ENCODE assay signal across 25 mouse cellular contexts in the genomic region with DNA sequence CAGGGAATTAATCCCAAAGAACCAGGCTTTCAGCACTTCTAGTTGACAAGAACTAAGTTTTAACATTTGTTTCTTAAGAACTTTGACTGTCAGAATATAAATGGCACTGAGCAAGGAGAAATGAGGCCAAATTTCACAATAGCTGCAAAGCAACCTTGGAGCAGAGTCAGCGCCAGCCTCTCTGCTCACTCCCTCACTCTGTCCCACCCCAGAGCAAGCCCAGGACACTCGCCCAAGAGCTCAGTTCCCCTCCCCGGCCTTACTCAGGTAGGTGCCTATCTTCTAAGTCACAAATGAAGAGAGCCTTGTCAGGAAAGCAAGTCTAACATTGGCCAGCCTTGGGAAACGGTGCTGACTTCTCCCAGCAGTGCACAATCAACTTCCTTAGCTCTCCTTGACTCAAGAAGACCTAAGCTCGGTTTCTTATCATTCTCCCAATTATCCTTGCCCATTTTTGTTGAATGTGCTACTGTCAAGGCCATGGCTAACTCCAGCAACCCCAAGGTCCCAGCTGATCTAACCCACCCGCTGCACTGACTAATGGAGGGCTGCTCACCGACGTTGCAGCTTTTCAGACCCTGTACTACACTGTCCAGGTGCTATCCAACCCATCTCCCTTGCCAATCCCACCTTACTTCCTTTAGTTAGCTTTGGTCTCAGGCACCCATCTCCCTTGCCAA.
A peak's percentile ranks its signal among the peaks of the same experiment; 100 is the strongest.
DNase-seq lines count a peak whose midpoint lies in the region; ATAC-seq and TF ChIP-seq lines count a peak whose summit lies in the region.
"Had no signal": no experiment of that assay in that cellular context is flagged by ENCODE, and none has a peak within 500 bp of the region (broad histone marks: within the 10 kb centered on the region; RNA-seq: fewer than 3 reads in every experiment).

No protein-coding gene starts in this region.

- intact Hi-C loops in left cerebral cortex, postnatal 36 days (cut with DNase I): no loop called here

- DNase-seq in liver, adult 2 months (ENCODE audit: extremely low read depth, low read depth, low spot score): peak; percentile 74
- DNase-seq in liver, embryonic 11.5 days (ENCODE audit: low spot score): no peak
- DNase-seq in ovary, postnatal 36 days (ENCODE audit: low spot score): peak; percentile 25
- DNase-seq in ovary, postnatal 14 days (ENCODE audit: low spot score): no peak
- DNase-seq in left cerebral cortex, postnatal 36 days (ENCODE audit: low spot score in 2 of 2): no peak
- DNase-seq: B cell, adult 2 months; cerebellum, adult 9-10 months; gastrocnemius, postnatal 36 days; heart, postnatal 14 days; kidney, adult 9 months; kidney, postnatal 25 days; layer of hippocampus, adult 9-11 months; midbrain, embryonic 14.5 days; right cerebral cortex, postnatal 4 days; thymus, adult 2 months had no signal

- no peak overlapping the region for H3K9ac ChIP-seq in liver, adult 2 months (ENCODE audit: low read depth, low read length)
- H3K9ac ChIP-seq in liver, embryonic 11.5 days (ENCODE audit: low read depth, low read length): no peak overlapping the region
- no peak overlapping the region for H3K9ac ChIP-seq in forebrain, embryonic 13.5 days
- H3K9ac ChIP-seq: heart, embryonic 12.5 days; hindbrain, embryonic 13.5 days; limb, embryonic 13.5 days; liver, embryonic 15.5 days; neural tube, embryonic 15.5 days had no signal

- TF ChIP-seq CTCF in liver, adult 2 months (IDR thresholded peaks at IDR 0.05; ENCODE audit: low read depth, low read length): no peak
- TF ChIP-seq CTCF in bone marrow macrophage, adult 2 months (IDR thresholded peaks at IDR 0.05; ENCODE audit: low read depth, low read length): no peak

- WGBS in liver, adult 2 months: 55% methylated on average over 8 of the region's 8 CpGs
- WGBS in liver, embryonic 11.5 days: 70% methylated on average over 8 of the region's 8 CpGs
- 87% methylated on average over 8 of the region's 8 CpGs for WGBS in forebrain, embryonic 13.5 days

- H3K27me3 ChIP-seq in liver, adult 2 months (ENCODE audit: control insufficient read depth, insufficient read depth, low read length): no peaks in the 10 kb centered on the region
- no peaks in the 10 kb centered on the region for H3K27me3 ChIP-seq in liver, embryonic 11.5 days (replicated peaks; ENCODE audit: control insufficient read depth, insufficient read depth, low read length)
- H3K27me3 ChIP-seq in forebrain, embryonic 13.5 days: no peaks in the 10 kb centered on the region
- H3K27me3 ChIP-seq: heart, embryonic 12.5 days; hindbrain, embryonic 13.5 days; limb, embryonic 13.5 days; liver, embryonic 15.5 days; neural tube, embryonic 15.5 days had no signal

- ATAC-seq in liver, embryonic 11.5 days (replicated peaks; ENCODE audit: low FRiP score): no peak
- ATAC-seq in forebrain, embryonic 13.5 days: no peak
- ATAC-seq: forebrain, embryonic 14.5 days; inflammation-experienced regulatory T-cells, adult 6 months; lung, postnatal 0 days had no signal

- H3K4me3 ChIP-seq in liver, adult 2 months (ENCODE audit: insufficient read depth, low read depth, low read length): no peak overlapping the region
- no peak overlapping the region for H3K4me3 ChIP-seq in liver, embryonic 11.5 days (ENCODE audit: low read depth, low read length)
- no peak overlapping the region for H3K4me3 ChIP-seq in bone marrow macrophage, adult 2 months (ENCODE audit: insufficient read depth, low read length)
- no peak overlapping the region for H3K4me3 ChIP-seq in forebrain, embryonic 13.5 days
- H3K4me3 ChIP-seq: heart, embryonic 12.5 days; hindbrain, embryonic 13.5 days; limb, embryonic 13.5 days; liver, embryonic 15.5 days; neural tube, embryonic 15.5 days had no signal

- H3K36me3 ChIP-seq in liver, adult 2 months (ENCODE audit: control insufficient read depth, insufficient read depth, low read length): peaks cover 24% of the 10 kb centered on the region
- H3K36me3 ChIP-seq in liver, embryonic 11.5 days (ENCODE audit: control insufficient read depth, insufficient read depth, low read length): no peaks in the 10 kb centered on the region
- no peaks in the 10 kb centered on the region for H3K36me3 ChIP-seq in forebrain, embryonic 13.5 days (ENCODE audit: poor library complexity, severe bottlenecking)
- H3K36me3 ChIP-seq: heart, embryonic 12.5 days; hindbrain, embryonic 13.5 days; limb, embryonic 13.5 days; liver, embryonic 15.5 days; neural tube, embryonic 15.5 days had no signal

- H3K4me1 ChIP-seq in liver, adult 2 months (ENCODE audit: control insufficient read depth, insufficient read depth, low read length): peaks cover 25% of the 10 kb centered on the region
- H3K4me1 ChIP-seq in liver, embryonic 11.5 days (replicated peaks; ENCODE audit: control insufficient read depth, insufficient read depth, low read length): peaks cover 9% of the 10 kb centered on the region; the same call in 1 of the 2 replicates
- H3K4me1 ChIP-seq in bone marrow macrophage, adult 2 months (ENCODE audit: control insufficient read depth, insufficient read depth, low read length): peaks cover 38% of the 10 kb centered on the region
- no peaks in the 10 kb centered on the region for H3K4me1 ChIP-seq in forebrain, embryonic 13.5 days
- H3K4me1 ChIP-seq: hindbrain, embryonic 13.5 days; limb, embryonic 13.5 days; neural tube, embryonic 15.5 days had no signal

- H3K9me3 ChIP-seq in liver, embryonic 11.5 days (ENCODE audit: control insufficient read depth, low read length): no peaks in the 10 kb centered on the region
- no peaks in the 10 kb centered on the region for H3K9me3 ChIP-seq in forebrain, embryonic 13.5 days (replicated peaks)
- H3K9me3 ChIP-seq: heart, embryonic 12.5 days; hindbrain, embryonic 13.5 days; limb, embryonic 13.5 days; liver, embryonic 15.5 days; neural tube, embryonic 15.5 days had no signal

- peaks cover 43% of the 10 kb centered on the region; the same call in 1 of the 2 replicates for H3K79me2 ChIP-seq in liver, adult 2 months (ENCODE audit: control insufficient read depth, insufficient read depth, low read length)

- no peak for TF ChIP-seq POLR2A in liver, adult 2 months (IDR thresholded peaks at IDR 0.05; ENCODE audit: extremely low read depth, insufficient read depth, low read length)
- no peak for TF ChIP-seq POLR2A in bone marrow macrophage, adult 2 months (IDR thresholded peaks at IDR 0.05; ENCODE audit: borderline replicate concordance, low read depth, low read length)

- H3K27ac ChIP-seq in liver, adult 2 months (replicated peaks; ENCODE audit: insufficient read depth, low read depth, low read length): peak overlapping the region; percentile 3; the same call in 1 of the 2 replicates
- no peak overlapping the region for H3K27ac ChIP-seq in liver, embryonic 11.5 days (ENCODE audit: low read depth, low read length)
- peak overlapping the region; percentile 33 for H3K27ac ChIP-seq in bone marrow macrophage, adult 2 months (ENCODE audit: insufficient read depth, low read depth, low read length)
- no peak overlapping the region for H3K27ac ChIP-seq in forebrain, embryonic 13.5 days
- H3K27ac ChIP-seq: hindbrain, embryonic 13.5 days; limb, embryonic 13.5 days; liver, embryonic 15.5 days; neural tube, embryonic 15.5 days had no signal

- H3K4me2 ChIP-seq in liver, embryonic 11.5 days: no peak overlapping the region
- no peak overlapping the region for H3K4me2 ChIP-seq in forebrain, embryonic 13.5 days
- H3K4me2 ChIP-seq: heart, embryonic 12.5 days; hindbrain, embryonic 13.5 days; limb, embryonic 13.5 days; liver, embryonic 15.5 days; neural tube, embryonic 15.5 days had no signal

Comparison
In these comparisons a context has a peak if more than half of its experiments do, and no peak if none do; other contexts are left out.
1. DNase-seq: peak in liver, adult 2 months (single experiment) and ovary, postnatal 36 days (single experiment); none in liver, embryonic 11.5 days (single experiment), ovary, postnatal 14 days (single experiment) and left cerebral cortex, postnatal 36 days (0 of 2).
2. H3K27ac ChIP-seq: peak in liver, adult 2 months (single experiment) and bone marrow macrophage, adult 2 months (single experiment); none in liver, embryonic 11.5 days (single experiment) and forebrain, embryonic 13.5 days (single experiment).